Mouse (Mus musculus) urinary bladder, postnatal 4 days (tissue): Measurements from ENCODE around the gene Hrk.

ENCODE experiments used
- DNase-seq, 2 experiments: peaks; one replicate each; pipeline ENCODE4 v3.0.0; 2021 to 2022; ENCODE audit warnings: low spot score in 2 of 2

Hrk gene

GRCm38 (mm10) chr5:118164581-118164980 is at the start of gene Hrk:
Gene Hrk (plus strand): TSS chr5:118164648.
- DNase-seq, result no peak

DNA sequence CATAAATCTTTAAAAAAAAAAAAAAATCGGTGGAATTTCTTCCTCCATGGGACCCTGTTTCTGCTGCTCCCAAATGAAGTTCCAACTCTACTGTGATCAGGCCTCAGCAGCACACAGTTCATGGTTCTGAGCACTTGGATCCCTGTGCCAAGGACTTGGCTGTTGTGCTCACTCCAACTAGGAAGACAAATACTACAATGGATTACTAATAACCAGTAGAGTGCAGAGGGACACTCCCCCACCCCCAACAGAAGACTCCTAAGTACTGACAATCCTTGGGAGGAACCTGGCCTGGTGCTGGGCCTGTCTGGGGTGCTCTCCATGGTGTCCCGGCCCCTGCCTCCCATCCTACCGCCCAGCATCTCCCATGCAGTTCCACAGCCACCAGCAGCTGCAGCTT is 46.1 kb upstream of the Hrk start:
- DNase-seq, result no peak

- DNase-seq, result no peak
Observed at GRCm38 (mm10) chr5:118118922-118119321, 45.5 kb upstream of the Hrk start.

DNA sequence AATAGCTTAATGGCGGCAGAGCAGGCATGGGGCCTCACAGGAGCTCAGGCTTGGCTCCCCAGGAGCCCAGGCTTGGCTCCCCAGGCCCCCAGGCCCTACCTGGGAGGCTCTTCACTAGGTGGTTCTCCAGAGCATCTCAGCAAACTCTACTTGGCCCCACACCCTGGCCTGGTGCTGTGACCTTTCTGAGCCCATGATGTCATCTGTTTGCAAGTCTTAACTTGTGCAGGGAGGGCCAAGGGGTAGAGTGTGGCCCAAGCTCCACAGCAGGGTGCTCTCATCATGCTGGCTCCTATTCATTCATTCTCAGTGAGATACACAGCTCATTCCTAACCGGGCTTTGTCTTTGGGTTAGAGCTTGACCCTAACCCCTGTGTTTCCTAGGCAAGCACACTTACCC is 43.8 kb upstream of the Hrk start:
- no peak for DNase-seq

DNA sequence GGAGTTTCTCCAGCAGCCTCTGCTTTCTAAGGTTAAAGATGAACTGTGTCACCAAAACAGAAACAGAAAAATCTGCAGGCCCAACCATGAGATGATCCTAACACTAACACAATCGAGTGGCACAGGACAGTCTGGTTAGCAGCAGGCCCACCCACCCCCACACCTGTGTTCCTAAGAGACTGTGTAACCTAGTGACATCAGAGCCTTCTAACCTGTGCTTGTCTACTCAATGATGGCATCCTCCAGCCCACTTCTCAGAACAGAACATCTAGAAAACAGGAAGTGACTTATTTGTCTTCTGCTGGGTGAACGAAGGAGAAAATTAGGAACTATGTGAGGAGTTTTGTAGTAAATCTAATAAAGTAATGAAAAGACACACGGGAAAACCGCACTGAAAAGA is 42.5 kb upstream of the Hrk start:
- no peak for DNase-seq

- DNase-seq, result no peak
Observed at GRCm38 (mm10) chr5:118123096-118123495, 41.4 kb upstream of the Hrk start.

DNA sequence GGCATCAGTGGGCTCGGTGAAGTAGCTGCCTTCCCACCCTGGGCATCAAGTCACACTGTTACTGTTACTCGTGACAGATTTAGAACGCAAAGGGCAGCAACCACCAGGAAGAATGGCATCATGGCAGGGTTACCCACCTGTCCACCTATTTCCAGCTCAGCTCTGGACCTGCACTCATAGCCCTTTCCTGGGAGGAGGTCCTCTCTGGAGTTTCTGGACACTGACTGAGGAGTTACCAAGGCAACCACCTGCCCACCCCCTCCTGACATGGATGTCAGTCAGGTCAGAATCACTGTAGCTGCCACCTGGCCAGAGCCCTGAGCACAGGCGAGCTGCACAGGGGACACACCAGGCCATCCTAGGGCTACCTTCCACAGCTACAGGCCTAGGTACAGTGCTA is 37.8 kb upstream of the Hrk start:
- no peak for DNase-seq

- no peak for DNase-seq
Observed at GRCm38 (mm10) chr5:118128208-118128607, 36.2 kb upstream of the Hrk start.

- no peak for DNase-seq
Observed at GRCm38 (mm10) chr5:118128651-118129050, 35.8 kb upstream of the Hrk start.

- DNase-seq, result no peak
Observed at GRCm38 (mm10) chr5:118136391-118136790, 28.1 kb upstream of the Hrk start.

- DNase-seq, result no peak
Observed at GRCm38 (mm10) chr5:118139630-118140029, 24.8 kb upstream of the Hrk start.

GRCm38 (mm10) chr5:118142471-118142870 is 22.0 kb upstream of the Hrk start:
- no peak for DNase-seq

- DNase-seq, result peak in 1 of 2 experiments; percentile 28
Observed at GRCm38 (mm10) chr5:118143211-118144026, 21.0 kb upstream of the Hrk start.

DNA sequence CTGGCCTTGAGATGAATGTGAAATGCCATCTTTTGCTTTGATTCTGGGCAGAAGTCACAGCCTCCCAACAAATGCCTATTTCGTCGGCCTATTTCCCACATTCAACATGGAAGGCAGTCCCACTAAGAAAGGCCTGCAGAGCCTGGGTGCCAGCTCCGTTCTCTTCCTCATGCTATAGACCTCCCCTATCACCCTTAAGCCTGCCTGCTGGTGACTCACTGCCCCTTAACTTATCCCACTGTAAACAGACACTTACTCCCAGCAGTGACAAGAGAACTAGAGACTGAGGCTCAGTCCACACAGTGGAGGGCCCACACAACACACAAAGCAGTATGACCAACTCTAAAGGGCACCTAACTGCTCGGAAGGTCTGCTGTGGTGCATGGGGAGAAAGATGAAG is 20.1 kb upstream of the Hrk start:
- DNase-seq, result no peak

- no peak for DNase-seq
Observed at GRCm38 (mm10) chr5:118144770-118145169, 19.7 kb upstream of the Hrk start.

- no peak for DNase-seq
Observed at GRCm38 (mm10) chr5:118145458-118145857, 19.0 kb upstream of the Hrk start.

DNA sequence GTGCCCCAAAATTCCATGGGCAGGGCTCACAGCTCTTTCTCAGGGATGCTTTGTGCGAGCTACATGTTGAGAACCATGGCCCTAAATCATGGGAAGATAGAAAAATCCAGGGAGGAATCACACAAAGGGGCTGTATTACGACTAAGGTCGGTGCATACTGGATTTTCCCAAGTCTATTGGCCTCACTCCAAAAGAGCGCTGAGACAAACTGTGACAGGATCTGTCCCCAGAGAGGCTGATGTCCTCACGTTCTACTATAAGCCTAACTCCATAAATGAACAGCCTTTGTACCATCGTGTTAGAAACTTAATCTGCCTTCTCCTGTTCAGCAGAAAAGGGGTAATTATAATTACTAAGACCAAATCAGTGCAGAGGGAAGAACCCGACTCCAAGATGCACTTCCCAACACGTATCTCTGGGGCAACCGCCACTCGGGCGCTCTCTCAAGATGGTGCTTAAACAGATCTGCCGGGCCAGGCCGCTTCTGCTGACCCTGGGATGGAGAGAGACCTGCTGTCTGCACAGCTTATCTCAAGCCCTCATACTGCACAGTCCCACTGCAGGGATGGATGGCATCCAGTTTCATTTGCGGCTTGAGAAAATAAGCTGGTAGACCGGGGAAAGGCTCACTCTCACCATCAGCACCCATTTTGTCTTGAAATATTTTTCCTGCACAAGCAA is 18.3 kb upstream of the Hrk start:
- no peak for DNase-seq

GRCm38 (mm10) chr5:118147264-118147663 is 17.2 kb upstream of the Hrk start:
- no peak for DNase-seq

DNA sequence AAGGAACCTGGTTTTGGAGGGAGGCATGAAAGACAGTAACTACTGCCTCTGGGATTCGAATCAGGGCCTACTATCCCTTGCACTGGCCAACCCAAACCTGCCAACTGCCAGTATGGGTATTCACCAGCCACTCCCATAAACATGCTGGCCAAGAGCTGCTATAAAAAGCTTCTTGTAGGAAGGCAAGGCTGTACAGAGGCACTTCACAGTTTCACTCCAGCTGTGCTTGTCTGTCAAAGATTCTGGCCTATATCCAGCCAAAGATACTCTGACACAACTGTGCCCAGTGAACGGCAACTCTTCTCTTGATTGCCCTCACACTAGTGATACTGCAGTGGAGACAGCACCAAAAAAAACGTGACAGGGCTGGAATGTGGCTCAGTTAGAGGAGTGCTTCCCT is 14.7 kb upstream of the Hrk start:
- no peak for DNase-seq

- peak; percentile 84 to 92 for DNase-seq
Observed at GRCm38 (mm10) chr5:118154839-118155564, 9.4 kb upstream of the Hrk start, which contains the start of gene Fbxw8. Gene Fbxw8 (minus strand): TSS chr5:118155464.

DNA sequence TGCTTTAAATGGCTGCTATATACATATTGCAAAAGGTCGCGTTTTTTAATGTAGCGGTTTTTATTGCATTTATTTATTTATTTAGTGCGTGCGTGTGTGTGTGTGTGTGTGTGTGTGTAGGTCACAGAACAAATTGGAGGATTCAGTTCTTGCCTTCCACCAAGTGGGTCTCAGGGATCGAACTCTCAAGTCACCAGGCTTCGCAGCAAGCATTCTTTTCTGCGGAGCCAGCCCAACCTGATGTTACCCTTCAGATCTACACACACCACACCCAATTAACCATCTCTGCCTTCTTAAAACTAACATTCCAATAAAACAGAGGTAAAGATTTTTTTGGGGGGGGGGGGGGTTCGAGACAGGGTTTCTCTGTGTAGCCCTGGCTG is 8.9 kb upstream of the Hrk start:
- DNase-seq, result no peak

GRCm38 (mm10) chr5:118156976-118157375 is 7.5 kb upstream of the Hrk start:
- DNase-seq, result no peak

GRCm38 (mm10) chr5:118160691-118161090 is 3.8 kb upstream of the Hrk start:
- no peak for DNase-seq
